Mouse (Mus musculus) cerebellum, adult 2 months (tissue): ENCODE measurements around the gene Prr36.

Experiments
- CTCF ChIP-seq: fragments of 200-500 bp; IDR thresholded peaks from 2 replicates; pipeline ENCODE4 v1.5.1; 2011; ENCODE audit warnings: low read depth, mild to moderate bottlenecking, control low read depth, low read length, moderate library complexity, borderline replicate concordance; ENCODE audit not compliant: insufficient read depth
- POLR2A ChIP-seq: fragments of 200-500 bp; IDR thresholded peaks from 2 replicates; pipeline ENCODE4 v1.6.1; 2011; ENCODE audit warnings: low read length, control low read depth, borderline replicate concordance; ENCODE audit not compliant: insufficient read depth

GRCm38 (mm10) chr8:4258678-4259077 is 41.4 kb upstream of the Prr36 start:
- TF ChIP-seq CTCF (no peak), POLR2A (no peak)
